Mouse (Mus musculus) spleen, postnatal 14 days (tissue): Measurements from ENCODE around the gene Irf8.
"Not testable (repeated sequence)": the region's sequence is repeated elsewhere in the genome, so short reads cannot be mapped to it uniquely, and the experiment has no call there.

Experiments
- DNase-seq, 2 experiments: peaks; one replicate each; pipeline ENCODE4 v3.0.0; 2021 to 2022; ENCODE audit warnings: low spot score in 2 of 2

Gene Irf8

GRCm38 (mm10) chr8:120797019-120797727 is 61.0 kb downstream of the Irf8 start:
- DNase-seq: no peak

- peak; percentile 25 to 47 for DNase-seq
These were observed 64.2 kb downstream of the Irf8 start for GRCm38 (mm10) chr8:120800308-120800865.

- DNase-seq: not testable (repeated sequence)
These were observed 67.7 kb downstream of the Irf8 start for GRCm38 (mm10) chr8:120803661-120804375.

GRCm38 (mm10) chr8:120804741-120805140 is 68.6 kb downstream of the Irf8 start:
- no peak for DNase-seq
